Mouse (Mus musculus): Measurements from ENCODE around the gene Sh3bp2. TPM values are rescaled to one million over a fixed set of nuclear protein-coding genes. Genes with fewer than 3 reads are reported as not detected.

Gene Sh3bp2
- polyA plus RNA-seq, 1 experiment: 17.1 TPM

DNA sequence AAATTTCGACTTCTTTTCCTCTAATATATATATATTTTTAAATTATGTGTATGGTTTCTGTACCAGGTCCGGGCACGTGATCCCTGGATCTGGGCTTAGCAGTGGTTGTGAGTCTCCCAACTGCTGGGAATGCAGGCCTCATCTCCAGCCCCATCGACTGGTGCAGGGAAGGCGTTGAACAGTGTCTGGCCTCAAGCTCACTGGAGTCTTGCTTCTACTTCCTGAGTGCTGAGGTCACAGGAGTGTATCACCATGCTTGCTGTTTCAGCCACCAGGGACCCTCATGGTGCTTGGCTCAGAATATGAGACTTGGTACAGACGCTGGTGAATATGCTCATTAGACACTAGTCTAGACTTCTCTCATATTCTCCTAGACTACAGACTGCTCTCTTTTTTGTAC lies 67.0 kb downstream of the Sh3bp2 start:
- Histone ChIP-seq H3K27me3 (replicated peaks) (no peaks in the 10 kb centered on the region), H3K4me1 (peaks cover 46% of the 10 kb centered on the region), H3K9me3 (no peaks in the 10 kb centered on the region), H3K36me3 (replicated peaks; ENCODE audit: low read length) (peaks cover 63% of the 10 kb centered on the region), H3K4me3 (replicated peaks) (no peak overlapping the region)
- TF ChIP-seq GATA1 (IDR thresholded peaks at IDR 0.05; ENCODE audit: borderline replicate concordance, low read length): no peak
- TF ChIP-seq FLI1 (IDR thresholded peaks at IDR 0.05; ENCODE audit: low read length): no peak

DNA sequence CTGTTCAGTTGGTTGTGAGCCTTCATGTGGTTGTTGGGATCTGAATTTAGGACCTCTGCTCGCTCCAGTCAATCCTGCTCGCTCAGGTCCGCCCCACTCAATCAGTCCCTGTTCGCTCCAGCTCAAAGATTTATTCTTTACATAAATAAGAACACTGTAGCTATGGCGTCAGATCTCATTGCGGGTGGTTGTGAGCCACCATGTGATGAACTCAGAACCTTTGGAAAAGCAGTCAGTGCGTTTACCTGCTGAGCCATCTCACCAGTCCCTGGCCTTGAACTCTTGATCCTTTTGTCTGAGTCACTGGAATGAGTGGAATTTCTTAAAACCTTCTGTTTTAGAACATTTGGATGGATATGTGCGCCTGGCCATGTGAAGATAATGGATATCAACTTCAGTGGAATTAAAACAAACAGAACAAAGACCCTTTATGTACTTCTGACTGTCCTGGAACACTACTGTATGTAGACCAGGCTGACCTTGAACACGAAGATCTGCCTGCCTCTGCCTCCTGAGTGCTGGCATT lies 67.6 kb downstream of the Sh3bp2 start:
- peaks cover 64% of the 10 kb centered on the region for H3K36me3 ChIP-seq (replicated peaks; ENCODE audit: low read length)
- no peak overlapping the region for H3K4me3 ChIP-seq (replicated peaks)
- H3K4me1 ChIP-seq: peaks cover 40% of the 10 kb centered on the region
- H3K9me3 ChIP-seq: no peaks in the 10 kb centered on the region
- no peaks in the 10 kb centered on the region for H3K27me3 ChIP-seq (replicated peaks)
- TF ChIP-seq GATA1 (IDR thresholded peaks at IDR 0.05; ENCODE audit: borderline replicate concordance, low read length) (no peak), FLI1 (IDR thresholded peaks at IDR 0.05; ENCODE audit: low read length) (no peak)

DNA sequence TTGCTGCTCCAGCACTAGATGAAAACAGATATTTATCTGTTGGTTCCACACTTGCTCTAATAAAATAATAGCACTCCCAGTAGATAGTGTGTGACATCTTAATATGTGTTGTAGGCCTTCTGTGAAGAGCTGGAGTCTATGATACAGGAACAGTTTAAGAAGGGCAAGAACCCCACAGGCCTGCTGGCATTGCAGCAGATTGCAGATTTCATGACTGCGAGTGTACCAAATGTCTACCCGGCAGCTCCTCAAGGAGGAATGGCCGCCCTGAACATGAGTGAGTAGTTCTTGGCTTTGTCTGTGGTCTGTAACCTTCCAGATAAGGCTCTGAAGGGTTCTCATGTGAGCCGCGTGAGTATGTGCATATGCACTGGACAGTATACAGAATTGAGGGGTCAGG lies 78.9 kb downstream of the Sh3bp2 start:
- Histone ChIP-seq H3K27me3 (replicated peaks) (no peaks in the 10 kb centered on the region), H3K4me1 (peaks cover 10% of the 10 kb centered on the region), H3K9me3 (no peaks in the 10 kb centered on the region), H3K36me3 (replicated peaks; ENCODE audit: low read length) (peaks cover 98% of the 10 kb centered on the region), H3K4me3 (replicated peaks) (no peak overlapping the region)
- TF ChIP-seq GATA1 (IDR thresholded peaks at IDR 0.05; ENCODE audit: borderline replicate concordance, low read length): no peak
- no peak for TF ChIP-seq FLI1 (IDR thresholded peaks at IDR 0.05; ENCODE audit: low read length)

DNA sequence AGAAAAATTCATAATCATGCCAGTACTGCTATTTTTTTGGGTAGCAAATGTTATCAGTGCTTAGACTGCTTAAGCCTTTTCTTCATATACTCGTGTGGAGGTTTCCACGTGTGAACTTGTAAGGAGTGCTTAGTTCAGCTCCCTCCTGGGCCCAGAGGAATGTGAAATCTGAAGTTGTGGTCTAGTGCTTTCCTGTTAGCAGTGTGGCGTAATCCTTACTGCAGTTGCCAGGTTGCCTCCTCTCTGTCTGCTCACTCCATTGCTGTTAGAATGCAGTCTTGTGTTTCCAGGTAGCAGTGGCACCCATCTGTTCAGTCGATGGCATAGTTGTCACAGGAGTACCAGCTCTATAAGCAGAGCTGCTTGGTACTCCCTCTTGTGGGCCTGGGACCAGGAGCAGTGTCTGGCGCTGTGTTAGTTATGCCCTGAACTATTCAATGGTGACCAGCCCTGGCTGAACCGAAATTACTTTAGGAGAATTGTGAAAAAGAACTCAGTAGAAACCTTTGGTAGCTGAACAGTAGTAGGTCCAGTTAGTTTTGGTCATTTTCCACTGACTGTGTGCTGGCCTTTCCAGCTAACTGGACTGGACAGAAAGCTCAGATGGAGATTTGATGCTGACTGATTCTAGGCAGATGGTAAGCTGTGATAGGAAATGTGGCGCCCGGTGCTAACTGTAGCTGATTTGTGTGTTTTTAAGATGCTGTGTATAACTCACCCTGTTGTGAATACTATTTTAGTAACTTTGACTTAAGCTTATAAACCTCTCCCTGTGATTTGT lies 81.7 kb downstream of the Sh3bp2 start:
- Histone ChIP-seq H3K4me3 (replicated peaks) (no peak overlapping the region), H3K9me3 (no peaks in the 10 kb centered on the region), H3K27me3 (replicated peaks) (no peaks in the 10 kb centered on the region), H3K36me3 (replicated peaks; ENCODE audit: low read length) (peaks cover 97% of the 10 kb centered on the region), H3K4me1 (peaks cover 10% of the 10 kb centered on the region)
- TF ChIP-seq FLI1 (IDR thresholded peaks at IDR 0.05; ENCODE audit: low read length): no peak
- TF ChIP-seq GATA1 (IDR thresholded peaks at IDR 0.05; ENCODE audit: borderline replicate concordance, low read length): no peak

DNA sequence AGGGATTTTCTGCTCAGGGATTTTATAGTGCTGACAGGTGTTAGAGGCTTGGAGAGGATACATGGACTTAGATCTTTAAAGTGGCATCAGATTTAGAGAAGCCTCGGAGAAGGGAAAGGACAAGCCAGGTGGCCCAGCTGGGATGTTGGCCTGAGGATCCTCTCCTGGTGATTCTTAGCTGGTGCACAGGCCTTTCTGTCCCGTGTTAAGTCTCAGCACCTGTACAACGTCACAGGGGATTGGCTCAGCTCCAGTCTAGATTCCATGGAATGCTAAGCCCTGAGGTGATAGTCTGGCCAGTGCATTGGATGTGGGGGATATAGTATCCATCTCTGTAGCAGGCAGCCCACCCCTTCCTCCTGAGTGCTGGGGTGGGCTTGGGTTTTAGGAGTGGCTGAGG lies 82.6 kb downstream of the Sh3bp2 start:
- TF ChIP-seq GATA1 (IDR thresholded peaks at IDR 0.05; ENCODE audit: borderline replicate concordance, low read length): no peak
- no peak for TF ChIP-seq FLI1 (IDR thresholded peaks at IDR 0.05; ENCODE audit: low read length)
- H3K4me1 ChIP-seq: peaks cover 6% of the 10 kb centered on the region
- no peaks in the 10 kb centered on the region for H3K27me3 ChIP-seq (replicated peaks)
- H3K4me3 ChIP-seq (replicated peaks): no peak overlapping the region
- H3K9me3 ChIP-seq: no peaks in the 10 kb centered on the region
- H3K36me3 ChIP-seq (replicated peaks; ENCODE audit: low read length): peaks cover 94% of the 10 kb centered on the region

DNA sequence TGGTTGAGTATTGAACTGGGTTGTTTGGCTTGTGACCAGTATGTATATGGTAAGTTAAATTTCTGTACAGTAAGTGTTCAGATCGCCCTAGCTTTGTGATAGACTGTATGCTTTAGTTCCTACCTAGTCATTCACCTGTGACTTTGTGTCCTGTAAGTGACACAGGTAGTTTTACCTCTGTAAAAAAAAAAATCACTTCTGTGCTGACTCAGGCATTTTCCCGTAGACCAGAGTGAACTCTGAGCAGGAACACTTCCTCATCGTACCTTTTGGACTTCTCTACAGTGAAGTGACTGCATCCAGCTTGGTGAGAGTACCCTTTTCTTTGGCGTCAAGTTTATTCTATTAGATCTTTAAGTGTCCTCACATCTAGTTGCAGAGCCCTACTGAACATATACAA lies 84.3 kb downstream of the Sh3bp2 start:
- H3K36me3 ChIP-seq (replicated peaks; ENCODE audit: low read length): peaks cover 95% of the 10 kb centered on the region
- TF ChIP-seq GATA1 (IDR thresholded peaks at IDR 0.05; ENCODE audit: borderline replicate concordance, low read length) (no peak), FLI1 (IDR thresholded peaks at IDR 0.05; ENCODE audit: low read length) (no peak)
- H3K4me1 ChIP-seq: 0 out of 2 replicates have a peak, but pooled peaks cover 3% of the 10 kb centered on the region
- H3K9me3 ChIP-seq: no peaks in the 10 kb centered on the region
- H3K4me3 ChIP-seq (replicated peaks): no peak overlapping the region
- no peaks in the 10 kb centered on the region for H3K27me3 ChIP-seq (replicated peaks)

Other genes starting within 250 kb of the Sh3bp2 start
- 0.37 and 4.0 TPM in 2 replicates for gene Zfyve28, start 237.4 kb upstream of the Sh3bp2 start, polyA plus RNA-seq (2012; ENCODE audit: insufficient read depth, low replicate concordance)
- gene Cfap99, start 237.2 kb upstream of the Sh3bp2 start, polyA plus RNA-seq (2012; ENCODE audit: insufficient read depth, low replicate concordance): 0.15 TPM in 1 of 2 replicates, not detected in the other
- gene Rnf4, start 189.5 kb upstream of the Sh3bp2 start, polyA plus RNA-seq (2012; ENCODE audit: insufficient read depth, low replicate concordance): 6.2 and 26.8 TPM in 2 replicates
- gene Fam193a, start 155.9 kb upstream of the Sh3bp2 start, polyA plus RNA-seq (2012; ENCODE audit: insufficient read depth, low replicate concordance): 6.6 and 13.3 TPM in 2 replicates
- 2.0 and 7.5 TPM in 2 replicates for gene Tnip2, start 11.8 kb upstream of the Sh3bp2 start, polyA plus RNA-seq (2012; ENCODE audit: insufficient read depth, low replicate concordance)
- 255 and 447 TPM in 2 replicates for gene Add1, start 47.8 kb downstream of the Sh3bp2 start, polyA plus RNA-seq (2012; ENCODE audit: insufficient read depth, low replicate concordance)
- 199 and 972 TPM in 2 replicates for gene Mfsd10, start 111.4 kb downstream of the Sh3bp2 start, polyA plus RNA-seq (2012; ENCODE audit: insufficient read depth, low replicate concordance)
- 2.9 and 14.1 TPM in 2 replicates for gene Nop14, start 134.3 kb downstream of the Sh3bp2 start, polyA plus RNA-seq (2012; ENCODE audit: insufficient read depth, low replicate concordance)
- gene Grk4, start 134.5 kb downstream of the Sh3bp2 start, polyA plus RNA-seq (2012; ENCODE audit: insufficient read depth, low replicate concordance): not detected in 2 replicates
- gene Htt, start 235.9 kb downstream of the Sh3bp2 start, polyA plus RNA-seq (2012; ENCODE audit: insufficient read depth, low replicate concordance): 0.64 and 1.7 TPM in 2 replicates